Mouse (Mus musculus): ENCODE results near the gene B9d1. TPM values are rescaled to one million over a fixed set of nuclear protein-coding genes. Genes with fewer than 3 reads are reported as not detected.

Gene B9d1
- polyA plus RNA-seq, 1 experiment from 2014 or later: 37.5 TPM

GRCm38 (mm10) chr11:61494129-61494997 is 10.6 kb upstream of the B9d1 start, which contains the start of gene Mapk7:
Gene Mapk7, minus strand, starts transcription at chr11:61494406.
- no peaks in the 10 kb centered on the region for H3K9me3 ChIP-seq (ENCODE audit: control insufficient read depth, low read length)
- H3K27me3 ChIP-seq (replicated peaks; ENCODE audit: control insufficient read depth, insufficient read depth, low read length): no peaks in the 10 kb centered on the region

GRCm38 (mm10) chr11:61495528-61495927 is 9.4 kb upstream of the B9d1 start:
- 76% methylated on average over 2 of the region's 2 CpGs for WGBS
- H3K27ac ChIP-seq (replicated peaks; ENCODE audit: low read depth, low read length): no peak overlapping the region

More at GRCm38 (mm10) chr11:61494129-61494997, 10.6 kb upstream of the B9d1 start, which contains the start of gene Mapk7:
- H3K36me3 ChIP-seq (ENCODE audit: control insufficient read depth, insufficient read depth, low read length): peaks cover 33% of the 10 kb centered on the region
- peak within 1 kb of the TSS; percentile 82 for H3K9ac ChIP-seq (ENCODE audit: low read depth, low read length)
- peak; percentile 99 for DNase-seq (ENCODE audit: low spot score)
- peaks cover 9% of the 10 kb centered on the region for H3K4me1 ChIP-seq (ENCODE audit: control insufficient read depth, insufficient read depth, low read length)
- peak within 1 kb of the TSS; percentile 85 for H3K4me2 ChIP-seq (ENCODE audit: low read depth, low read length)
- peak within 1 kb of the TSS; percentile 80 for H3K4me3 ChIP-seq (ENCODE audit: low read depth, low read length)
- peak within 1 kb of the TSS; percentile 92 for H3K27ac ChIP-seq (replicated peaks; ENCODE audit: low read depth, low read length)
- ATAC-seq (ENCODE audit: low read depth): peak; percentile 97
- WGBS: under 1% methylated on average over 48 of the region's 62 CpGs

GRCm38 (mm10) chr11:61497490-61497889 is 7.5 kb upstream of the B9d1 start:
- Histone ChIP-seq H3K4me3 (ENCODE audit: low read depth, low read length) (no peak overlapping the region), H3K27ac (replicated peaks; ENCODE audit: low read depth, low read length) (no peak overlapping the region), H3K27me3 (replicated peaks; ENCODE audit: control insufficient read depth, insufficient read depth, low read length) (no peaks in the 10 kb centered on the region), H3K4me1 (ENCODE audit: control insufficient read depth, insufficient read depth, low read length) (peaks cover 9% of the 10 kb centered on the region), H3K4me2 (ENCODE audit: low read depth, low read length) (no peak overlapping the region), H3K9ac (ENCODE audit: low read depth, low read length) (no peak overlapping the region), H3K36me3 (ENCODE audit: control insufficient read depth, insufficient read depth, low read length) (peaks cover 2% of the 10 kb centered on the region; the same call in 1 of the 2 replicates), H3K9me3 (ENCODE audit: control insufficient read depth, low read length) (no peaks in the 10 kb centered on the region)
- WGBS: 76% methylated on average over 1 of the region's 1 CpGs
- ATAC-seq (ENCODE audit: low read depth): no peak
- DNase-seq (ENCODE audit: low spot score): no peak

More at GRCm38 (mm10) chr11:61495528-61495927, 9.4 kb upstream of the B9d1 start:
- Histone ChIP-seq H3K27me3 (replicated peaks; ENCODE audit: control insufficient read depth, insufficient read depth, low read length) (no peaks in the 10 kb centered on the region), H3K4me3 (ENCODE audit: low read depth, low read length) (no peak overlapping the region), H3K36me3 (ENCODE audit: control insufficient read depth, insufficient read depth, low read length) (peaks cover 21% of the 10 kb centered on the region), H3K9me3 (ENCODE audit: control insufficient read depth, low read length) (no peaks in the 10 kb centered on the region), H3K9ac (ENCODE audit: low read depth, low read length) (no peak overlapping the region), H3K4me2 (ENCODE audit: low read depth, low read length) (no peak overlapping the region), H3K4me1 (ENCODE audit: control insufficient read depth, insufficient read depth, low read length) (peaks cover 9% of the 10 kb centered on the region)
- DNase-seq (ENCODE audit: low spot score): no peak
- ATAC-seq (ENCODE audit: low read depth): no peak

DNA sequence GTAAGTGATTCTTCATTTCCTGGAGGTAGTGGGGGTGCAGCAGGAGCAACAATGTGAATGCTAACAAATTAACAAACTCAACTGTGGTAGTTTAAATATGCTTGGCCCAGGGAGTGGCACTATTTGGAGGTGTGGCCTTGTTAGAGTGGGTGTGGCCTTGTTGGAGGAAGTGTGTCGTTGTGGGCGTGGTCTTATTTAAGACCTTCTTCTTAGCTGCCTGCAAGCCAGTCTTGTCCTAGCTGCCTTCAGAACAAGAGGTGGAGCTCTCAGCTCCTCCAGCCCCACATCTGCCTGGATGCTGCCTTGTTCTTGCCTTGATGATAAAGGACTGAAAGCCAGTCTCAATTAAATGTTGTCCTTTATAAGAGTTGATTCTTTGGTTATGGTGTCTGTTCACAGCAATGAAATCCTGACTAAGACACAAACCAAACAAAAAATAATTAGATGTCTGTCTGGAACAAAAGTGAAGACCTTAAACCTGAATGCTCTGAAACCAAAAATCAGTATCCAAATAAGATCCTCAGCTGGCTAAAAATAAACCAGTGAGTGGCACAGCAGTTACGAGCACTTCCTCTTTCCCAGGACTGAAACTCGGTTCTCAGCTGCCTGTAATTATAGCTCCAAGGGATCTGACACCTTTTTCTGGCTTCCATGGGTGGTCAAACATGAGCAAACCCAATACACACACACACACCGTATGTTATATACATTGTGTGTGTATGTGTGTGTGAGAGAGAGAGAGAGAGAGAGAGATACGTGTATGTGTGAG is 6.0 kb upstream of the B9d1 start:
- ATAC-seq (ENCODE audit: low read depth): no peak
- Histone ChIP-seq H3K4me2 (ENCODE audit: low read depth, low read length) (no peak overlapping the region), H3K4me1 (ENCODE audit: control insufficient read depth, insufficient read depth, low read length) (no peaks in the 10 kb centered on the region), H3K27ac (replicated peaks; ENCODE audit: low read depth, low read length) (no peak overlapping the region), H3K9ac (ENCODE audit: low read depth, low read length) (no peak overlapping the region), H3K36me3 (ENCODE audit: control insufficient read depth, insufficient read depth, low read length) (no peaks in the 10 kb centered on the region), H3K4me3 (ENCODE audit: low read depth, low read length) (no peak overlapping the region), H3K27me3 (replicated peaks; ENCODE audit: control insufficient read depth, insufficient read depth, low read length) (no peaks in the 10 kb centered on the region), H3K9me3 (ENCODE audit: control insufficient read depth, low read length) (no peaks in the 10 kb centered on the region)
- DNase-seq (ENCODE audit: low spot score): no peak
- 70% methylated on average over 6 of the region's 6 CpGs for WGBS

- Histone ChIP-seq H3K9me3 (ENCODE audit: control insufficient read depth, low read length) (no peaks in the 10 kb centered on the region), H3K27ac (replicated peaks; ENCODE audit: low read depth, low read length) (no peak overlapping the region), H3K36me3 (ENCODE audit: control insufficient read depth, insufficient read depth, low read length) (no peaks in the 10 kb centered on the region), H3K27me3 (replicated peaks; ENCODE audit: control insufficient read depth, insufficient read depth, low read length) (no peaks in the 10 kb centered on the region), H3K9ac (ENCODE audit: low read depth, low read length) (no peak overlapping the region), H3K4me1 (ENCODE audit: control insufficient read depth, insufficient read depth, low read length) (peaks cover 10% of the 10 kb centered on the region), H3K4me3 (ENCODE audit: low read depth, low read length) (no peak overlapping the region), H3K4me2 (ENCODE audit: low read depth, low read length) (no peak overlapping the region)
- 50% methylated on average over 8 of the region's 8 CpGs for WGBS
- DNase-seq (ENCODE audit: low spot score) (no peak), ATAC-seq (ENCODE audit: low read depth) (no peak)
Measured at GRCm38 (mm10) chr11:61503933-61504332, 1.0 kb upstream of the B9d1 start.

DNA sequence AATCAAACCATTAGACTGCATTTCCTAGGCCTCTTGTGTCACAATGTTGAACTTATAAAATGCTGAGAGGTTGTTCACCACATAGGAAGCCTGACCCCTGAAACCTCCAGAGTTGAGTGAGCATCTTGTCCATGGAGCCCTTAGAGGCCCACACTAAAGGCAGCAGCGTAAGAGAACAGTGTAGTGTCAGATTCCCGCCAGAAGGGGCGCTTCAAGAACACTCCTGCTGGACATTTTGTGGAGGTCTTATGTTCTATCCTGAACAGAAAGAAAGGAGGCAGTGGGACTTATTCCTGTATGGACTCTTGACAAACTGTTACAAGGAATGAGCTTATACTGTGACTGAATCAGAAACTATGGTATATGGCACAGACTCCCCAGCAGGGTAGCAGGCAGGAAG is 10.0 kb downstream of the B9d1 start:
- WGBS: 39% methylated on average over 3 of the region's 3 CpGs
- H3K36me3 ChIP-seq (ENCODE audit: control insufficient read depth, insufficient read depth, low read length): peaks cover 59% of the 10 kb centered on the region

GRCm38 (mm10) chr11:61517971-61518370 is 13.0 kb downstream of the B9d1 start:
- no peak overlapping the region for H3K27ac ChIP-seq (replicated peaks; ENCODE audit: low read depth, low read length)
- WGBS: 94% methylated on average over 1 of the region's 1 CpGs
- no peak overlapping the region for H3K4me2 ChIP-seq (ENCODE audit: low read depth, low read length)
- ATAC-seq (ENCODE audit: low read depth) (no peak), DNase-seq (ENCODE audit: low spot score) (no peak)
- H3K9me3 ChIP-seq (ENCODE audit: control insufficient read depth, low read length): no peaks in the 10 kb centered on the region
- no peak overlapping the region for H3K4me3 ChIP-seq (ENCODE audit: low read depth, low read length)
- no peaks in the 10 kb centered on the region for H3K27me3 ChIP-seq (replicated peaks; ENCODE audit: control insufficient read depth, insufficient read depth, low read length)
- H3K9ac ChIP-seq (ENCODE audit: low read depth, low read length): no peak overlapping the region
- H3K4me1 ChIP-seq (ENCODE audit: control insufficient read depth, insufficient read depth, low read length): no peaks in the 10 kb centered on the region
- H3K36me3 ChIP-seq (ENCODE audit: control insufficient read depth, insufficient read depth, low read length): peaks cover 66% of the 10 kb centered on the region

More for the DNA sequence above, 10.0 kb downstream of the B9d1 start:
- no peak for DNase-seq (ENCODE audit: low spot score)
- Histone ChIP-seq H3K9me3 (ENCODE audit: control insufficient read depth, low read length) (no peaks in the 10 kb centered on the region), H3K4me1 (ENCODE audit: control insufficient read depth, insufficient read depth, low read length) (no peaks in the 10 kb centered on the region), H3K4me3 (ENCODE audit: low read depth, low read length) (no peak overlapping the region), H3K9ac (ENCODE audit: low read depth, low read length) (no peak overlapping the region), H3K4me2 (ENCODE audit: low read depth, low read length) (no peak overlapping the region), H3K27ac (replicated peaks; ENCODE audit: low read depth, low read length) (no peak overlapping the region), H3K27me3 (replicated peaks; ENCODE audit: control insufficient read depth, insufficient read depth, low read length) (no peaks in the 10 kb centered on the region)
- ATAC-seq (ENCODE audit: low read depth): no peak

- peaks cover 61% of the 10 kb centered on the region for H3K36me3 ChIP-seq (ENCODE audit: control insufficient read depth, insufficient read depth, low read length)
- 97% methylated on average over 3 of the region's 3 CpGs for WGBS
Measured at GRCm38 (mm10) chr11:61518871-61519270, 13.9 kb downstream of the B9d1 start.

More at GRCm38 (mm10) chr11:61518871-61519270, 13.9 kb downstream of the B9d1 start:
- Histone ChIP-seq H3K4me3 (ENCODE audit: low read depth, low read length) (no peak overlapping the region), H3K4me1 (ENCODE audit: control insufficient read depth, insufficient read depth, low read length) (no peaks in the 10 kb centered on the region), H3K9ac (ENCODE audit: low read depth, low read length) (no peak overlapping the region), H3K27me3 (replicated peaks; ENCODE audit: control insufficient read depth, insufficient read depth, low read length) (no peaks in the 10 kb centered on the region), H3K4me2 (ENCODE audit: low read depth, low read length) (no peak overlapping the region), H3K9me3 (ENCODE audit: control insufficient read depth, low read length) (no peaks in the 10 kb centered on the region), H3K27ac (replicated peaks; ENCODE audit: low read depth, low read length) (no peak overlapping the region)
- DNase-seq (ENCODE audit: low spot score): no peak
- no peak for ATAC-seq (ENCODE audit: low read depth)

All from embryonic facial prominence, embryonic 14.5 days (tissue).